27 mouse cellular contexts compared by ENCODE assay signal in the genomic region with DNA sequence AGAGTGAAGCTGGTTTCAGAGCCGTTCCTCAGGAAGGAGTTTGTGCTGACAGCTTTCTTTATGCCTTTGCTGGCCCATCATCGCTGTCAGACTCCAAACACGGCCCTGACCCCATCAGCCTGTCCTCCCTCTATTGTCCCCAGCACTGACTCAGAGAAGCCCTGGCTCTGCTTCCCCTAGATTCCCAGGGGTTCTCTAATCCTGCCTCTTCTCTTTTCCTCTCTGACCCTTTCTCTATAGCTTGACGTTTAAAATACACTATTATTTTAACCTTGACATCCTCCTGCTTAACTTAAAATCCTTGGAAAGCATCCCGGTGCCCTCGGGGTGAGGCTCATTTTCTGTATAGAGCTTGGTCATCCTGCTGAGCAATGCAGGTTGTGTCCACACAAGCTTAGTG. TPM values are rescaled to one million over a fixed set of nuclear protein-coding genes. Genes with fewer than 3 reads are reported as not detected.
DNase-seq lines count a peak whose midpoint lies in the region; ATAC-seq lines count a peak whose summit lies in the region.
"Had no signal": no experiment of that assay in that cellular context is flagged by ENCODE, and none has a peak within 500 bp of the region (broad histone marks: within the 10 kb centered on the region; RNA-seq: fewer than 3 reads in every experiment).

No protein-coding gene starts in this region.

- peak; percentile 12 to 60 for DNase-seq in adrenal gland, adult (ENCODE audit: inconsistent age in 2 of 2, low spot score in 1 of 2)
- DNase-seq in adrenal gland, postnatal 14 days, result no peak
- peak; percentile 14 for DNase-seq in adrenal gland, adult 8-10 months
- no peak for DNase-seq in adrenal gland, postnatal 25 days
- DNase-seq in midbrain, embryonic 11.5 days (ENCODE audit: low spot score, missing footprints), result peak; percentile 69
- no peak for DNase-seq in left cerebral cortex, adult 8-10 months (ENCODE audit: low spot score in 2 of 2)
- DNase-seq: B cell, adult 2 months; cerebellum, adult 11-12 months; cerebellum, adult 2 months; cerebellum, adult 9-10 months; cerebellum, postnatal 14 days; cerebellum, postnatal 36 days; embryo, embryonic 11 days had no signal

- no peak overlapping the region for H3K4me2 ChIP-seq in midbrain, embryonic 11.5 days
- no peak overlapping the region for H3K4me2 ChIP-seq in midbrain, embryonic 13.5 days (replicated peaks)
- H3K4me2 ChIP-seq: embryonic facial prominence, embryonic 13.5 days; embryonic facial prominence, embryonic 15.5 days; forebrain, embryonic 12.5 days had no signal

- H3K27ac ChIP-seq in midbrain, embryonic 11.5 days (ENCODE audit: low read depth, low read length), result no peak overlapping the region
- no peak overlapping the region for H3K27ac ChIP-seq in midbrain, embryonic 13.5 days
- H3K27ac ChIP-seq: embryonic facial prominence, embryonic 13.5 days; embryonic facial prominence, embryonic 15.5 days; forebrain, embryonic 10.5 days; forebrain, embryonic 12.5 days had no signal

- H3K27me3 ChIP-seq in midbrain, embryonic 11.5 days (ENCODE audit: control insufficient read depth, insufficient read depth, low read length), result no peaks in the 10 kb centered on the region
- no peaks in the 10 kb centered on the region for H3K27me3 ChIP-seq in midbrain, embryonic 13.5 days
- H3K27me3 ChIP-seq: embryonic facial prominence, embryonic 13.5 days; embryonic facial prominence, embryonic 15.5 days; Patski had no signal

- H3K9ac ChIP-seq in midbrain, embryonic 11.5 days (ENCODE audit: low read length), result no peak overlapping the region
- no peak overlapping the region for H3K9ac ChIP-seq in midbrain, embryonic 13.5 days (replicated peaks)
- H3K9ac ChIP-seq: embryonic facial prominence, embryonic 13.5 days; embryonic facial prominence, embryonic 15.5 days; forebrain, embryonic 12.5 days had no signal

- H3K36me3 ChIP-seq in midbrain, embryonic 11.5 days (ENCODE audit: control insufficient read depth, insufficient read depth, low read length), result no peaks in the 10 kb centered on the region
- no peaks in the 10 kb centered on the region for H3K36me3 ChIP-seq in midbrain, embryonic 13.5 days
- H3K36me3 ChIP-seq: embryonic facial prominence, embryonic 13.5 days; embryonic facial prominence, embryonic 15.5 days; forebrain, embryonic 10.5 days; forebrain, embryonic 12.5 days; G1E had no signal

- H3K4me3 ChIP-seq in midbrain, embryonic 11.5 days (ENCODE audit: low read depth, low read length), result no peak overlapping the region
- H3K4me3 ChIP-seq in midbrain, embryonic 13.5 days (replicated peaks), result no peak overlapping the region
- H3K4me3 ChIP-seq: embryonic facial prominence, embryonic 13.5 days; embryonic facial prominence, embryonic 15.5 days; erythroblast, embryonic 14.5 days; forebrain, embryonic 10.5 days; forebrain, embryonic 12.5 days had no signal

- H3K9me3 ChIP-seq in midbrain, embryonic 11.5 days (ENCODE audit: control insufficient read depth, low read length), result no peaks in the 10 kb centered on the region
- no peaks in the 10 kb centered on the region for H3K9me3 ChIP-seq in midbrain, embryonic 13.5 days
- H3K9me3 ChIP-seq: embryonic facial prominence, embryonic 13.5 days; embryonic facial prominence, embryonic 15.5 days; forebrain, embryonic 10.5 days; forebrain, embryonic 12.5 days had no signal

- no peak for ATAC-seq in midbrain, embryonic 11.5 days (ENCODE audit: low FRiP score)
- no peak for ATAC-seq in midbrain, embryonic 13.5 days
- ATAC-seq: activated CD4-positive, CD25-positive, alpha-beta regulatory T cell, adult 4 months; CD4-positive, CD25-positive, alpha-beta regulatory T cell, adult 4 months; forebrain, embryonic 14.5 days; forebrain, embryonic 16.5 days; Patski had no signal

- H3K4me1 ChIP-seq in midbrain, embryonic 11.5 days (ENCODE audit: control insufficient read depth, insufficient read depth, low read length), result no peaks in the 10 kb centered on the region
- H3K4me1 ChIP-seq in midbrain, embryonic 13.5 days (replicated peaks), result peaks cover 10% of the 10 kb centered on the region; the same call in 1 of the 2 replicates

- WGBS in midbrain, embryonic 11.5 days, result 34% methylated on average over 6 of the region's 6 CpGs
- WGBS in midbrain, embryonic 13.5 days, result 29% methylated on average over 6 of the region's 6 CpGs

RNA-seq across cellular contexts. Expression of a gene that starts 45.1 kb away (rescaled TPM):
- 4.9 and 5.2 TPM in 2 replicates for total RNA-seq in adrenal gland, postnatal 14 days (2021)
- total RNA-seq in adrenal gland, adult 8-10 months (2022), result 10 to 100 TPM; 15.7 to 30.5 (median 19.1) TPM
- 6.5 and 6.7 TPM in 2 replicates for total RNA-seq in adrenal gland, postnatal 25 days (2021)
- polyA plus RNA-seq in midbrain, embryonic 11.5 days (2014; fragmentation: Nextera tagmentation; extraction: Ambion mirVana), result 0.72 and 1.3 TPM in 2 replicates
- polyA plus RNA-seq in midbrain, embryonic 13.5 days (2015; fragmentation: Nextera tagmentation; extraction: Ambion mirVana), result 0.54 and 0.75 TPM in 2 replicates
- 1 to 10 TPM; 4.2 to 6.3 (median 5.0) TPM for total RNA-seq in left cerebral cortex, adult 8-10 months (2022)
- total RNA-seq: CH12.LX; common myeloid progenitor, adult 5-6 weeks had no signal
- polyA plus RNA-seq: activated CD4-positive, CD25-positive, alpha-beta regulatory T cell, adult 4 months; CD4-positive, CD25-positive, alpha-beta regulatory T cell, adult 4 months; erythroblast, embryonic 14.5 days; G1E; Patski had no signal

Comparison
In these comparisons a context has a peak if more than half of its experiments do, and no peak if none do; other contexts are left out.
1. DNase-seq: peak in adrenal gland, adult (2 of 2), adrenal gland, adult 8-10 months (single experiment) and midbrain, embryonic 11.5 days (single experiment); none in adrenal gland, postnatal 14 days (single experiment), adrenal gland, postnatal 25 days (single experiment) and left cerebral cortex, adult 8-10 months (0 of 2).